Comparison of ENCODE assay signal across 8 mouse cellular contexts in genomic region chr11:75168590-75169361, GRCm38 (mm10). TPM values are rescaled to one million over a fixed set of nuclear protein-coding genes. Genes with fewer than 3 reads are reported as not detected.
DNase-seq lines count a peak whose midpoint lies in the region; ATAC-seq and TF ChIP-seq lines count a peak whose summit lies in the region.

No protein-coding gene starts in this region.

- H3K4me2 ChIP-seq in forebrain, postnatal 0 days (ENCODE audit: low read depth) = peak overlapping the region; percentile 81
- peak overlapping the region; percentile 85 for H3K4me2 ChIP-seq in hindbrain, embryonic 11.5 days (replicated peaks; ENCODE audit: low read depth, low read length)

- peak; percentile 20; the same call in 1 of the 2 replicates for ATAC-seq in forebrain, postnatal 0 days
- ATAC-seq in hindbrain, embryonic 11.5 days (ENCODE audit: low FRiP score) = no peak

- no peaks in the 10 kb centered on the region for H3K9me3 ChIP-seq in forebrain, postnatal 0 days (ENCODE audit: low read length)
- no peaks in the 10 kb centered on the region for H3K9me3 ChIP-seq in hindbrain, embryonic 11.5 days (ENCODE audit: control insufficient read depth, low read length)

- H3K4me1 ChIP-seq in forebrain, postnatal 0 days (ENCODE audit: insufficient read depth) = 0 out of 2 replicates have a peak, but pooled peaks cover 4% of the 10 kb centered on the region
- peaks cover 31% of the 10 kb centered on the region for H3K4me1 ChIP-seq in hindbrain, embryonic 11.5 days (replicated peaks; ENCODE audit: control insufficient read depth, insufficient read depth, low read length)

- 2% methylated on average over 78 of the region's 83 CpGs for whole genome bisulfite sequencing in forebrain, postnatal 0 days
- WGBS in hindbrain, embryonic 11.5 days = under 1% methylated on average over 66 of the region's 83 CpGs

- H3K36me3 ChIP-seq in forebrain, postnatal 0 days (ENCODE audit: insufficient read depth) = no peaks in the 10 kb centered on the region; the same call in 1 of the 2 replicates
- H3K36me3 ChIP-seq in hindbrain, embryonic 11.5 days (ENCODE audit: control insufficient read depth, insufficient read depth, low read length) = no peaks in the 10 kb centered on the region

- peak; percentile 90 for DNase-seq in Muller cell, postnatal 12 days (ENCODE audit: inconsistent ontology term)
- peak; percentile 79 for DNase-seq in cerebellum, adult 11-12 months
- peak; percentile 85 for DNase-seq in forebrain, postnatal 0 days
- DNase-seq in hindbrain, embryonic 11.5 days (ENCODE audit: low spot score) = peak; percentile 86
- peak; percentile 84 for DNase-seq in left cerebral cortex, adult 2 months (ENCODE audit: extremely low spot score in 1 of 2, low spot score in 2 of 2)
- peak; percentile 91 to 92 for DNase-seq in lung, postnatal 4 days
- peak; percentile 80 for DNase-seq in right cerebral cortex, postnatal 14 days
- peak; percentile 82 to 89 for DNase-seq in urinary bladder, postnatal 36 days (ENCODE audit: low spot score in 2 of 2)

- no peak overlapping the region for H3K27ac ChIP-seq in forebrain, postnatal 0 days (ENCODE audit: low read depth, low read length)
- H3K27ac ChIP-seq in hindbrain, embryonic 11.5 days (ENCODE audit: low read depth, low read length) = no peak overlapping the region
- peak overlapping the region; percentile 69 for H3K27ac ChIP-seq in left cerebral cortex, adult 2 months

- peaks cover 44% of the 10 kb centered on the region for H3K27me3 ChIP-seq in forebrain, postnatal 0 days (ENCODE audit: insufficient read depth, low read length)
- H3K27me3 ChIP-seq in hindbrain, embryonic 11.5 days (ENCODE audit: control insufficient read depth, insufficient read depth, low read length) = peaks cover 95% of the 10 kb centered on the region

- H3K9ac ChIP-seq in forebrain, postnatal 0 days = peak overlapping the region; percentile 48
- peak overlapping the region; percentile 47; the same call in 1 of the 2 replicates for H3K9ac ChIP-seq in hindbrain, embryonic 11.5 days (ENCODE audit: low read depth, low read length)

- intact Hi-C loops in left cerebral cortex, adult 2 months (cut with DNase I) = loop anchor here (1.0 to 2.0 kb wide), 2 partner anchors 187 to 222 kb away; no protein-coding TSS in a partner anchor

- H3K4me3 ChIP-seq in forebrain, postnatal 0 days (ENCODE audit: low read depth, low read length) = peak overlapping the region; percentile 46
- H3K4me3 ChIP-seq in hindbrain, embryonic 11.5 days (ENCODE audit: low read depth, low read length) = peak overlapping the region; percentile 49
- peak overlapping the region; percentile 63 for H3K4me3 ChIP-seq in left cerebral cortex, adult 2 months

- TF ChIP-seq CTCF in forebrain, postnatal 0 days (IDR thresholded peaks at IDR 0.05; ENCODE audit: low read depth) = peak; percentile 97
- peak; percentile 94 for TF ChIP-seq CTCF in left cerebral cortex, adult 2 months (IDR thresholded peaks at IDR 0.05)

RNA-seq across cellular contexts. Expression of gene Hic1, which starts 0.5 kb away (rescaled TPM):
- total RNA-seq in forebrain, postnatal 0 days (2014; rRNA removed) = 4.2 and 4.5 TPM in 2 replicates
- 1.7 TPM in 2 replicates for polyA plus RNA-seq in forebrain, postnatal 0 days (2015; fragmentation: Nextera tagmentation; extraction: Ambion mirVana)
- polyA plus RNA-seq in hindbrain, embryonic 11.5 days (2014; fragmentation: Nextera tagmentation; extraction: Ambion mirVana) = 0.90 and 1.5 TPM in 2 replicates
- total RNA-seq in left cerebral cortex, adult 2 months (2021) = 1 to 10 TPM; 3.3 to 3.9 TPM

RNA-seq across cellular contexts. Expression of gene Ovca2, which starts 9.9 kb away (rescaled TPM):
- 15.5 and 19.6 TPM in 2 replicates for total RNA-seq in forebrain, postnatal 0 days (2014; rRNA removed)
- 11.5 and 16.3 TPM in 2 replicates for polyA plus RNA-seq in forebrain, postnatal 0 days (2015; fragmentation: Nextera tagmentation; extraction: Ambion mirVana)
- polyA plus RNA-seq in hindbrain, embryonic 11.5 days (2014; fragmentation: Nextera tagmentation; extraction: Ambion mirVana) = 28.0 and 31.0 TPM in 2 replicates
- 10 to 100 TPM; 12.1 to 12.7 TPM for total RNA-seq in left cerebral cortex, adult 2 months (2021)

RNA-seq across cellular contexts. Expression of gene Dph1, which starts 22.3 kb away (rescaled TPM):
- 19.5 and 21.0 TPM in 2 replicates for total RNA-seq in forebrain, postnatal 0 days (2014; rRNA removed)
- 12.7 and 13.8 TPM in 2 replicates for polyA plus RNA-seq in forebrain, postnatal 0 days (2015; fragmentation: Nextera tagmentation; extraction: Ambion mirVana)
- 14.1 and 18.8 TPM in 2 replicates for polyA plus RNA-seq in hindbrain, embryonic 11.5 days (2014; fragmentation: Nextera tagmentation; extraction: Ambion mirVana)
- total RNA-seq in left cerebral cortex, adult 2 months (2021) = 10 to 100 TPM; 27.9 to 28.9 TPM

RNA-seq across cellular contexts. Expression of gene Rtn4rl1, which starts 24.8 kb away (rescaled TPM):
- 10.6 and 11.0 TPM in 2 replicates for total RNA-seq in forebrain, postnatal 0 days (2014; rRNA removed)
- polyA plus RNA-seq in forebrain, postnatal 0 days (2015; fragmentation: Nextera tagmentation; extraction: Ambion mirVana) = 11.9 and 15.6 TPM in 2 replicates
- polyA plus RNA-seq in hindbrain, embryonic 11.5 days (2014; fragmentation: Nextera tagmentation; extraction: Ambion mirVana) = 2.4 and 2.8 TPM in 2 replicates
- total RNA-seq in left cerebral cortex, adult 2 months (2021) = 10 to 100 TPM; 89.0 to 99.0 TPM
